Mouse (Mus musculus) testis, adult 2 months (tissue): ENCODE results near the gene Polr2f.

Experiments used
- CTCF ChIP-seq: fragments of 200-500 bp; IDR thresholded peaks from 2 replicates; pipeline ENCODE4 v1.5.1; 2012; ENCODE audit warnings: low read depth, mild to moderate bottlenecking, inconsistent platforms, low read length, moderate library complexity; ENCODE audit not compliant: control insufficient read depth, insufficient read depth, insufficient replicate concordance
- POLR2A ChIP-seq: fragments of 200-500 bp; IDR thresholded peaks from 2 replicates; pipeline ENCODE4 v1.6.1; 2012; ENCODE audit warnings: low read depth, mild to moderate bottlenecking, inconsistent platforms, low read length, moderate library complexity; ENCODE audit not compliant: control insufficient read depth

DNA sequence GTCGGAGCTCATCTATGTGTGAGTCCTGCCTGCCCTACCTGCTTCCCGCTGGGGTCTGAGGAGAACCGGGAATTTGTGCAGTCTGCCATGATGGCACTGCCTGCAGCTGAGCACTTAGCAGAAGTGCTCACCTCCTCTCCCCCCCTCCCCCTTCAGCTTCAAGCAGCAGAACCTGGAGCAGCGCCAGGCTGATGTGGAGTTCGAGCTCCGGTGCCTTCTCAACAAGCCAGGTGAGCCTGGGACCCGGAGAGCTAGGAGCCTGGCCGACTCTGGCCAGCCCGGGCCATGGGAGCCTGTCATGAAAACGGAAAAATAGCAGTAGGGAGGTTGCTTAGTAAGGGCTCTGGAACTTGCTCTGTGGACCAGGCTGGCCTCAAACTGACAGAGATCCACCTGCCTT is 10.0 kb upstream of the Polr2f start:
- TF ChIP-seq POLR2A: no peak
- no peak for TF ChIP-seq CTCF
